Mouse (Mus musculus): Measurements from ENCODE around the gene Rce1. TPM values are rescaled to one million over a fixed set of nuclear protein-coding genes. Genes with fewer than 3 reads are reported as not detected.

The Rce1 gene
- polyA plus RNA-seq (2015; fragmentation: Nextera tagmentation; extraction: Ambion mirVana): 35.6 and 38.2 TPM in 2 replicates

GRCm38 (mm10) chr19:4625179-4625828 lies at the start of gene Rce1:
Gene Rce1 (minus strand): TSS chr19:4625641.

GRCm38 (mm10) chr19:4615151-4616093 lies 10.0 kb downstream of the Rce1 start, which contains the start of gene Lrfn4:
Gene Lrfn4 (minus strand): TSS chr19:4615667.

Small RNA genes lying within 50 kb of the gene (microRNA-seq; reads per million reads assigned to microRNA genes)
- not detected for gene Mir6986

Other genes with a start within 250 kb of the Rce1 start
- 18.6 and 21.3 TPM in 2 replicates for gene Kdm2a, start 227.4 kb downstream of the Rce1 start, polyA plus RNA-seq (2015; fragmentation: Nextera tagmentation; extraction: Ambion mirVana)
- gene Rhod, start 186.2 kb downstream of the Rce1 start, polyA plus RNA-seq (2015; fragmentation: Nextera tagmentation; extraction: Ambion mirVana): 25.0 and 28.7 TPM in 2 replicates
- 0.64 and 0.74 TPM in 2 replicates for gene Syt12, start 148.2 kb downstream of the Rce1 start, polyA plus RNA-seq (2015; fragmentation: Nextera tagmentation; extraction: Ambion mirVana)
- gene 2010003K11Rik, start 127.1 kb downstream of the Rce1 start, polyA plus RNA-seq (2015; fragmentation: Nextera tagmentation; extraction: Ambion mirVana): not detected in 2 replicates
- gene Pcx, start 115.2 kb downstream of the Rce1 start, polyA plus RNA-seq (2015; fragmentation: Nextera tagmentation; extraction: Ambion mirVana): 5.5 and 6.2 TPM in 2 replicates
- 1.5 and 1.7 TPM in 2 replicates for gene Lrfn4, start 10.0 kb downstream of the Rce1 start, polyA plus RNA-seq (2015; fragmentation: Nextera tagmentation; extraction: Ambion mirVana)
- 1.2 and 1.6 TPM in 2 replicates for gene Gm960, start 73.0 kb upstream of the Rce1 start, polyA plus RNA-seq (2015; fragmentation: Nextera tagmentation; extraction: Ambion mirVana)
- 0.84 and 0.91 TPM in 2 replicates for gene Sptbn2, start 85.5 kb upstream of the Rce1 start, polyA plus RNA-seq (2015; fragmentation: Nextera tagmentation; extraction: Ambion mirVana)
- gene Rbm4b, start 130.9 kb upstream of the Rce1 start, polyA plus RNA-seq (2015; fragmentation: Nextera tagmentation; extraction: Ambion mirVana): 19.3 and 20.2 TPM in 2 replicates
- 17.1 and 20.8 TPM in 2 replicates for gene Rbm4, start 168.3 kb upstream of the Rce1 start, polyA plus RNA-seq (2015; fragmentation: Nextera tagmentation; extraction: Ambion mirVana)
- 14.5 and 15.7 TPM in 2 replicates for gene Gm21992, start 186.0 kb upstream of the Rce1 start, polyA plus RNA-seq (2015; fragmentation: Nextera tagmentation; extraction: Ambion mirVana)
- gene Rbm14, start 186.0 kb upstream of the Rce1 start, polyA plus RNA-seq (2015; fragmentation: Nextera tagmentation; extraction: Ambion mirVana): 24.3 and 30.8 TPM in 2 replicates
- 45.7 and 45.9 TPM in 2 replicates for gene Ccs, start 213.7 kb upstream of the Rce1 start, polyA plus RNA-seq (2015; fragmentation: Nextera tagmentation; extraction: Ambion mirVana)
- gene Ccdc87, start 213.7 kb upstream of the Rce1 start, polyA plus RNA-seq (2015; fragmentation: Nextera tagmentation; extraction: Ambion mirVana): 0.04 TPM in 1 of 2 replicates, not detected in the other
- 46.6 and 51.4 TPM in 2 replicates for gene Ctsf, start 229.5 kb upstream of the Rce1 start, polyA plus RNA-seq (2015; fragmentation: Nextera tagmentation; extraction: Ambion mirVana)